In the genomic region with DNA sequence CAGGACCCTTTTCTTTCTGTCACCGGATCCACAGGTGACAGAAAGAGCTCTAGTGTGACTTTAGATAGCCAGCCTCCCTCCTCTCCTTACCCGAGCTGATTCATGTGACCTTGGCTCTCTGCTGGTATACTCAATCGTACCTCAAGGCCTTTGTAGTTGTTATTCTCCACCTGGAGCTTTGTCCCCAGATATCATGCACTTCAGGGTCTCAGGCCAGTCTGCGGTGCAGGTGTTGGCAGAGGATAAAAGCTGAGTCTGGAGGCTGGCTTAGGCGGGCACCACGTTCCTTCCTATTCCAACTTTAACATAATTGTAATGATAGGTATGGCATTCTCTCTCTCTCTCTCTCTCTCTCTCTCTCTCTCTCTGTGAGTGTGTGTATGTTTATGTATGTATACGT, we compare ENCODE assay signal across 14 mouse cellular contexts.
"Had no signal": no experiment of that assay in that cellular context is flagged by ENCODE, and none has a peak within 500 bp of the region (broad histone marks: within the 10 kb centered on the region; RNA-seq: fewer than 3 reads in every experiment).

No protein-coding gene starts in this region.

- H3K9me3 ChIP-seq: kidney, embryonic 15.5 days had no signal

- H3K4me3 ChIP-seq: kidney, embryonic 15.5 days; limb, embryonic 13.5 days; neural tube, embryonic 13.5 days had no signal

- DNase-seq: kidney, adult 2 months; kidney, postnatal 14 days; left cerebral cortex, postnatal 4 days; lung, adult 18-20 months; lung, postnatal 36 days; retina, postnatal 1 day; right cerebral cortex, postnatal 4 days; thymus, postnatal 14 days had no signal

- H3K9ac ChIP-seq: kidney, embryonic 15.5 days; limb, embryonic 13.5 days; liver, embryonic 14.5 days; neural tube, embryonic 13.5 days had no signal

- H3K27ac ChIP-seq: kidney, embryonic 15.5 days; limb, embryonic 13.5 days; liver, embryonic 14.5 days; neural tube, embryonic 13.5 days had no signal

- ATAC-seq: midbrain, embryonic 16.5 days had no signal

- H3K36me3 ChIP-seq: kidney, embryonic 15.5 days; limb, embryonic 13.5 days; neural tube, embryonic 13.5 days had no signal

- H3K27me3 ChIP-seq: kidney, embryonic 15.5 days; limb, embryonic 13.5 days had no signal

- H3K4me2 ChIP-seq: kidney, embryonic 15.5 days; limb, embryonic 13.5 days; midbrain, embryonic 11.5 days; neural tube, embryonic 13.5 days had no signal
